ENCODE assay signal across 26 mouse cellular contexts in the genomic region with DNA sequence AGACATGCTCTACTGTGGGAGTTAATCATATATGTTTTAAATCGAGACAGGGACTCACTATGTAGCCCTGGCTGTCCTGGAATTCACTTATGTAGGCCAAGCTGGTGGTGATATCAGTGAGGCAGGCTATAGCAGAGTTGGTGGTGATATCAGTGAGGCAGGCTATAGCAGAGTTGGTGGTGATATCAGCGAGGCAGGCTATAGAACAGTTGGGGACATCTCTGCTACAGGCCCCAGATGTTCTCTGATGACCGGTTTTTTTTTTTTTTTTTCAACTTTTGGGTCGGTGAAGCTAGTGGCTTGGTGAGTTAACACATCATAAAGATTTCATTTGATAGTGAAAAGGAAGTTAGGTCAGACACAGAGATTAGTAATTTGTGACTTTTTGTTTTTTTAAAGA. TPM values are rescaled to one million over a fixed set of nuclear protein-coding genes. Genes with fewer than 3 reads are reported as not detected.
DNase-seq lines count a peak whose midpoint lies in the region; ATAC-seq and TF ChIP-seq lines count a peak whose summit lies in the region.
"Had no signal": no experiment of that assay in that cellular context is flagged by ENCODE, and none has a peak within 500 bp of the region (broad histone marks: within the 10 kb centered on the region; RNA-seq: fewer than 3 reads in every experiment).

No protein-coding gene starts in this region.

- H3K9ac ChIP-seq in liver, embryonic 15.5 days = no peak overlapping the region
- H3K9ac ChIP-seq: embryonic facial prominence, embryonic 12.5 days; forebrain, embryonic 13.5 days; hindbrain, embryonic 15.5 days; intestine, embryonic 15.5 days; limb, embryonic 13.5 days; lung, embryonic 15.5 days; neural tube, embryonic 15.5 days had no signal

- no peaks in the 10 kb centered on the region for H3K9me3 ChIP-seq in G1E (replicated peaks)
- no peaks in the 10 kb centered on the region for H3K9me3 ChIP-seq in liver, embryonic 15.5 days (replicated peaks)
- H3K9me3 ChIP-seq: embryonic facial prominence, embryonic 12.5 days; forebrain, embryonic 13.5 days; hindbrain, embryonic 15.5 days; intestine, embryonic 15.5 days; limb, embryonic 13.5 days; lung, embryonic 15.5 days; midbrain, embryonic 10.5 days; neural tube, embryonic 15.5 days had no signal

- peak overlapping the region; percentile 45 for H3K27ac ChIP-seq in liver, embryonic 15.5 days (replicated peaks)
- H3K27ac ChIP-seq: embryonic facial prominence, embryonic 12.5 days; forebrain, embryonic 13.5 days; hindbrain, embryonic 15.5 days; intestine, embryonic 15.5 days; limb, embryonic 13.5 days; lung, embryonic 15.5 days; midbrain, embryonic 10.5 days; neural tube, embryonic 15.5 days had no signal

- TF ChIP-seq CTCF in G1E (IDR thresholded peaks at IDR 0.05; ENCODE audit: low read depth, low read length) = no peak

- no peaks in the 10 kb centered on the region for H3K27me3 ChIP-seq in G1E (ENCODE audit: insufficient read depth, low read length)
- no peaks in the 10 kb centered on the region for H3K27me3 ChIP-seq in liver, embryonic 15.5 days
- H3K27me3 ChIP-seq: embryonic facial prominence, embryonic 12.5 days; hindbrain, embryonic 15.5 days; intestine, embryonic 15.5 days; limb, embryonic 13.5 days; lung, embryonic 15.5 days; neural tube, embryonic 15.5 days had no signal

- peak; percentile 75 for ATAC-seq in G1E (ENCODE audit: extremely low read depth, insufficient number of reproducible peaks, low FRiP score, poor library complexity, severe bottlenecking)
- peak; percentile 58; the same call in 1 of the 2 replicates for ATAC-seq in erythroid progenitor cell, adult 5-6 weeks (replicated peaks; ENCODE audit: low FRiP score, poor library complexity, severe bottlenecking)
- ATAC-seq in liver, embryonic 15.5 days (ENCODE audit: insufficient read depth) = peak; percentile 73
- ATAC-seq: forebrain, embryonic 13.5 days; intestine, embryonic 15.5 days had no signal

- peaks cover 3% of the 10 kb centered on the region for H3K36me3 ChIP-seq in G1E (replicated peaks)
- H3K36me3 ChIP-seq in liver, embryonic 15.5 days (replicated peaks) = no peaks in the 10 kb centered on the region
- H3K36me3 ChIP-seq: embryonic facial prominence, embryonic 12.5 days; hindbrain, embryonic 15.5 days; intestine, embryonic 15.5 days; limb, embryonic 13.5 days; lung, embryonic 15.5 days; midbrain, embryonic 10.5 days; neural tube, embryonic 15.5 days had no signal

- peaks cover 62% of the 10 kb centered on the region for H3K4me1 ChIP-seq in G1E (ENCODE audit: insufficient read depth, low read depth, low read length)
- H3K4me1 ChIP-seq in liver, embryonic 15.5 days (replicated peaks) = peaks cover 54% of the 10 kb centered on the region

- H3K4me3 ChIP-seq in G1E (ENCODE audit: low read depth, low read length) = no peak overlapping the region
- H3K4me3 ChIP-seq in liver, embryonic 15.5 days (replicated peaks) = no peak overlapping the region
- H3K4me3 ChIP-seq: embryonic facial prominence, embryonic 12.5 days; erythroblast, embryonic 14.5 days; forebrain, embryonic 13.5 days; hindbrain, embryonic 15.5 days; intestine, embryonic 15.5 days; limb, embryonic 13.5 days; lung, embryonic 15.5 days; midbrain, embryonic 10.5 days; neural tube, embryonic 15.5 days had no signal

- DNase-seq in 416B (ENCODE audit: low read depth) (peak; percentile 67), G1E (ENCODE audit: low spot score) (no peak)
- DNase-seq in cerebellum, postnatal 14 days = no peak
- no peak for DNase-seq in lung, adult 18-20 months
- DNase-seq in urinary bladder, adult 18-20 months (ENCODE audit: low spot score in 2 of 2) = no peak
- DNase-seq in frontal cortex, postnatal 36 days (ENCODE audit: low spot score in 2 of 2) = no peak
- DNase-seq: adrenal gland, postnatal 36 days; cerebellum, adult 11 months; cerebellum, adult 9-11 months; heart, postnatal 4 days; kidney, adult 8-10 months; kidney, postnatal 14 days; right cerebral cortex, adult 18-20 months; right cerebral cortex, postnatal 4 days; thymus, postnatal 4 days had no signal

- 0 out of 2 replicates have a peak overlapping the region, but pooled peaks have one; percentile 10 for H3K4me2 ChIP-seq in liver, embryonic 15.5 days
- H3K4me2 ChIP-seq: embryonic facial prominence, embryonic 12.5 days; forebrain, embryonic 13.5 days; hindbrain, embryonic 15.5 days; intestine, embryonic 15.5 days; limb, embryonic 13.5 days; lung, embryonic 15.5 days; neural tube, embryonic 15.5 days had no signal

- WGBS in liver, embryonic 15.5 days (ENCODE audit: insufficient replicate concordance) = 14% methylated on average over 4 of the region's 4 CpGs

RNA-seq across cellular contexts. Expression of a gene that starts 1.4 kb away (rescaled TPM):
- 67.9 and 84.5 TPM in 2 replicates for total RNA-seq in G1E (2014; fragmentation: Nextera tagmentation)
- total RNA-seq in G1E (2017) = 92.4 and 95.8 TPM in 2 replicates
- polyA plus RNA-seq in G1E (2012) = 28.7 and 41.7 TPM in 2 replicates
- total RNA-seq in erythroid progenitor cell, adult 5-6 weeks (2015; ENCODE audit: low replicate concordance) = 7.1 and 15.1 TPM in 2 replicates
- 15.9 and 23.4 TPM in 2 replicates for total RNA-seq in erythroid progenitor cell, adult 5-6 weeks (2017; ENCODE audit: low replicate concordance)
- 16.5 and 17.3 TPM in 2 replicates for polyA plus RNA-seq in liver, embryonic 15.5 days (2015; fragmentation: Nextera tagmentation; extraction: Ambion mirVana)

RNA-seq across cellular contexts. Expression of a gene that starts 2.8 kb away (rescaled TPM):
- total RNA-seq in G1E (2014; fragmentation: Nextera tagmentation) = 8.2 and 9.8 TPM in 2 replicates
- 33.2 and 36.4 TPM in 2 replicates for total RNA-seq in G1E (2017)
- 4.7 and 5.4 TPM in 2 replicates for polyA plus RNA-seq in G1E (2012)
- 2.2 and 2.5 TPM in 2 replicates for total RNA-seq in erythroid progenitor cell, adult 5-6 weeks (2015; ENCODE audit: low replicate concordance)
- 3.1 and 5.0 TPM in 2 replicates for total RNA-seq in erythroid progenitor cell, adult 5-6 weeks (2017; ENCODE audit: low replicate concordance)
- 3.7 and 4.3 TPM in 2 replicates for polyA plus RNA-seq in liver, embryonic 15.5 days (2015; fragmentation: Nextera tagmentation; extraction: Ambion mirVana)
